In the genomic region with DNA sequence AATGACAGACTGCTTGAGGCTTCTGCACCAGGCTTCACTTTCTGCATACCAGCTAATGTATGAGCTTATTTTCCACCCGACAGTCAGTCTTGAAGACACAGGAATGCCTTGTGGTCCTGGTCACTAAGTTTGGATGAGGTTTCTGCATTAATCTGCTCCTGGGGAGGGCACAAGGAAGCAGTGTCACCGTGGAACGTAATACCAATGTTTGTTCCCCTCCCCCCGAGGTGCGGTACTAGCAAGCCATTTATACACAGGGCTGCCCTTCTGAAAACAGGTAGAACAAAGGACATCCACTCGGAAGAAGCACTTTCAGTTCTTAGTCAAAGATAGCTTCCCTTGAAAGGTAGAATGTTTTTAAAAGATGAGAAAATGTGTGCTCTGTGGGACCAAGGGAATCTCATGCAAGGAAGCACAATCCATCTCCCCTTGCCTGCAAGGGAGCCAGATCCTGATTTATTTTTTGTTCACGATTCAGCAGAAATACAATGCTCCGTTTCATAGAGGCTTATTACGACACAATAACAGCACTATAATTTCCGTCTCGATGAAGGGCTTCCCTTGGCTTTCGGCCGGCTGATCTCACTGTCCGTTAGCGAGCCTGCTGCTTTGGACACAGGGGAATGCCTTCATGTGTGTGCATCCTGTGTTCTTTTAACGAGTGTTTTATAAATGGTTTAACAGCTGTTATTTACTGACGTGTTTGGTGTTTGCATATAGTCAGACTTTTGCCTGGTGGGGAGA, we compare ENCODE assay signal across 8 mouse cellular contexts. TPM values are rescaled to one million over a fixed set of nuclear protein-coding genes. Genes with fewer than 3 reads are reported as not detected.
DNase-seq lines count a peak whose midpoint lies in the region; ATAC-seq and TF ChIP-seq lines count a peak whose summit lies in the region.

No protein-coding gene starts in this region.

- no peak overlapping the region for H3K27ac ChIP-seq in midbrain, embryonic 12.5 days (replicated peaks)
- no peak overlapping the region for H3K27ac ChIP-seq in midbrain, embryonic 10.5 days (replicated peaks)
- peak overlapping the region; percentile 81 for H3K27ac ChIP-seq in intestine, postnatal 0 days (ENCODE audit: low read depth, low read length)
- H3K27ac ChIP-seq in limb, embryonic 14.5 days (replicated peaks; ENCODE audit: low read depth, low read length) = no peak overlapping the region
- peak overlapping the region; percentile 65 for H3K27ac ChIP-seq in olfactory bulb, adult 2 months (ENCODE audit: insufficient read depth, low read depth, low read length)

- DNase-seq in midbrain, embryonic 10.5 days (ENCODE audit: low spot score) = no peak
- peak; percentile 65 for DNase-seq in gastrocnemius, adult 18-20 months (ENCODE audit: low spot score)
- DNase-seq in limb, embryonic 14.5 days (ENCODE audit: low spot score) = peak; percentile 80

- no peaks in the 10 kb centered on the region for H3K36me3 ChIP-seq in midbrain, embryonic 12.5 days
- H3K36me3 ChIP-seq in midbrain, embryonic 10.5 days = no peaks in the 10 kb centered on the region
- H3K36me3 ChIP-seq in intestine, postnatal 0 days (ENCODE audit: control insufficient read depth, insufficient read depth) = no peaks in the 10 kb centered on the region
- H3K36me3 ChIP-seq in limb, embryonic 14.5 days (ENCODE audit: control insufficient read depth, insufficient read depth, low read length) = no peaks in the 10 kb centered on the region

- H3K9ac ChIP-seq in midbrain, embryonic 12.5 days (replicated peaks) = no peak overlapping the region
- peak overlapping the region; percentile 5; the same call in 1 of the 2 replicates for H3K9ac ChIP-seq in intestine, postnatal 0 days (ENCODE audit: low read depth, low read length)
- H3K9ac ChIP-seq in limb, embryonic 14.5 days (ENCODE audit: low read depth, low read length, severe bottlenecking) = peak overlapping the region; percentile 25; the same call in 1 of the 2 replicates

- no peak for TF ChIP-seq CTCF in intestine, postnatal 0 days (IDR thresholded peaks at IDR 0.05; ENCODE audit: low read depth)
- TF ChIP-seq CTCF in olfactory bulb, adult 2 months (IDR thresholded peaks at IDR 0.05; ENCODE audit: insufficient read depth, low read depth, low read length) = no peak

- H3K27me3 ChIP-seq in midbrain, embryonic 12.5 days = no peaks in the 10 kb centered on the region
- no peaks in the 10 kb centered on the region for H3K27me3 ChIP-seq in midbrain, embryonic 10.5 days (ENCODE audit: low read depth, poor library complexity, severe bottlenecking)
- H3K27me3 ChIP-seq in intestine, postnatal 0 days (replicated peaks; ENCODE audit: control insufficient read depth, insufficient read depth, low read length) = no peaks in the 10 kb centered on the region
- no peaks in the 10 kb centered on the region for H3K27me3 ChIP-seq in limb, embryonic 14.5 days (ENCODE audit: control insufficient read depth, insufficient read depth, low read length)

- H3K9me3 ChIP-seq in midbrain, embryonic 12.5 days = no peaks in the 10 kb centered on the region
- H3K9me3 ChIP-seq in midbrain, embryonic 10.5 days (replicated peaks) = no peaks in the 10 kb centered on the region
- H3K9me3 ChIP-seq in intestine, postnatal 0 days (ENCODE audit: control insufficient read depth) = no peaks in the 10 kb centered on the region
- H3K9me3 ChIP-seq in limb, embryonic 14.5 days (ENCODE audit: control insufficient read depth, low read length) = no peaks in the 10 kb centered on the region

- H3K4me1 ChIP-seq in midbrain, embryonic 12.5 days = peaks cover 8% of the 10 kb centered on the region; the same call in 1 of the 2 replicates
- peaks cover 7% of the 10 kb centered on the region for H3K4me1 ChIP-seq in midbrain, embryonic 10.5 days
- 0 out of 2 replicates have a peak, but pooled peaks cover under 1% of the 10 kb centered on the region for H3K4me1 ChIP-seq in intestine, postnatal 0 days (replicated peaks; ENCODE audit: control insufficient read depth, insufficient read depth, low read length)
- peaks cover 6% of the 10 kb centered on the region for H3K4me1 ChIP-seq in limb, embryonic 14.5 days (ENCODE audit: control insufficient read depth, insufficient read depth, low read length)
- no peaks in the 10 kb centered on the region; the same call in 1 of the 2 replicates for H3K4me1 ChIP-seq in olfactory bulb, adult 2 months (ENCODE audit: control insufficient read depth, insufficient read depth, low read length)

- 0 out of 2 replicates have a peak overlapping the region, but pooled peaks have one; percentile 7 for H3K4me2 ChIP-seq in midbrain, embryonic 12.5 days (replicated peaks)
- H3K4me2 ChIP-seq in intestine, postnatal 0 days (replicated peaks; ENCODE audit: low read depth) = peak overlapping the region; percentile 60
- H3K4me2 ChIP-seq in limb, embryonic 14.5 days (replicated peaks; ENCODE audit: low read depth, low read length, severe bottlenecking) = peak overlapping the region; percentile 30

- no peak for TF ChIP-seq POLR2A in limb, embryonic 14.5 days (IDR thresholded peaks at IDR 0.05; ENCODE audit: borderline replicate concordance, extremely low read depth, insufficient read depth, insufficient read length)
- TF ChIP-seq POLR2A in olfactory bulb, adult 2 months (IDR thresholded peaks at IDR 0.05; ENCODE audit: insufficient read depth, low read depth, low read length) = no peak

- 62% methylated on average over 17 of the region's 17 CpGs for WGBS in midbrain, embryonic 12.5 days
- 79% methylated on average over 17 of the region's 17 CpGs for WGBS in midbrain, embryonic 10.5 days
- 17% methylated on average over 17 of the region's 17 CpGs for WGBS in intestine, postnatal 0 days
- 24% methylated on average over 17 of the region's 17 CpGs for WGBS in limb, embryonic 14.5 days
- 10% methylated on average over 17 of the region's 17 CpGs for WGBS in olfactory bulb, adult 2 months

- ATAC-seq in midbrain, embryonic 12.5 days (ENCODE audit: low FRiP score, low read depth) = no peak
- ATAC-seq in intestine, postnatal 0 days = peak; percentile 59
- ATAC-seq in limb, embryonic 14.5 days (ENCODE audit: low FRiP score, low read depth) = peak; percentile 53; the same call in 1 of the 2 replicates
- ATAC-seq in activated CD4-positive, CD25-positive, alpha-beta regulatory T cell, adult 4 months = no peak
- ATAC-seq in CD4-positive, CD25-positive, alpha-beta regulatory T cell, adult 4 months = no peak

- no peak overlapping the region for H3K4me3 ChIP-seq in midbrain, embryonic 12.5 days
- H3K4me3 ChIP-seq in midbrain, embryonic 10.5 days = no peak overlapping the region
- peak overlapping the region; percentile 21 for H3K4me3 ChIP-seq in intestine, postnatal 0 days (ENCODE audit: low read depth, low read length)
- 0 out of 2 replicates have a peak overlapping the region, but pooled peaks have one; percentile 1 for H3K4me3 ChIP-seq in limb, embryonic 14.5 days (replicated peaks; ENCODE audit: low read length)
- H3K4me3 ChIP-seq in olfactory bulb, adult 2 months (ENCODE audit: insufficient read depth, low read depth, low read length) = peak overlapping the region; percentile 23; the same call in 1 of the 2 replicates

RNA-seq across cellular contexts. Expression of gene Cd28, which starts 48.6 kb away (rescaled TPM):
- polyA plus RNA-seq in midbrain, embryonic 12.5 days (2016; fragmentation: Nextera tagmentation; extraction: Ambion mirVana) = 0.13 and 0.20 TPM in 2 replicates
- 0.06 and 0.20 TPM in 2 replicates for polyA plus RNA-seq in midbrain, embryonic 10.5 days (2016; fragmentation: Nextera tagmentation; extraction: Ambion mirVana)
- total RNA-seq in gastrocnemius, adult 18-20 months (2021) = 1 to 10 TPM; 2.2 to 2.9 TPM
- polyA plus RNA-seq in intestine, postnatal 0 days (2015; fragmentation: Nextera tagmentation; extraction: Ambion mirVana) = 0.13 and 0.14 TPM in 2 replicates
- 0.24 and 0.45 TPM in 2 replicates for polyA plus RNA-seq in limb, embryonic 14.5 days (2012; rRNA removed)
- 0.25 and 0.57 TPM in 2 replicates for polyA plus RNA-seq in limb, embryonic 14.5 days (2014; fragmentation: Nextera tagmentation; extraction: Ambion mirVana)
- not detected in 2 replicates for polyA plus RNA-seq in olfactory bulb, adult 2 months (2012; ENCODE audit: insufficient read depth, insufficient read length, low replicate concordance, missing spikeins)
- 100 to 1,000 TPM; 257 to 298 TPM for polyA plus RNA-seq in activated CD4-positive, CD25-positive, alpha-beta regulatory T cell, adult 4 months (2017; shearing (Covaris generic))
- polyA plus RNA-seq in CD4-positive, CD25-positive, alpha-beta regulatory T cell, adult 4 months (2017; shearing (Covaris generic)) = 100 to 1,000 TPM; 276 to 286 TPM

Comparison
In these comparisons a context has a peak if more than half of its experiments do, and no peak if none do; other contexts are left out.
1. ATAC-seq: peak in intestine, postnatal 0 days (single experiment) and limb, embryonic 14.5 days (single experiment); none in midbrain, embryonic 12.5 days (single experiment), activated CD4-positive, CD25-positive, alpha-beta regulatory T cell, adult 4 months (single experiment) and CD4-positive, CD25-positive, alpha-beta regulatory T cell, adult 4 months (single experiment).
2. H3K27ac ChIP-seq: peak in intestine, postnatal 0 days (single experiment) and olfactory bulb, adult 2 months (single experiment); none in midbrain, embryonic 12.5 days (single experiment), midbrain, embryonic 10.5 days (single experiment) and limb, embryonic 14.5 days (single experiment).
3. H3K4me2 ChIP-seq: peak in every context shown above with its lines; median percentile 60 in intestine, postnatal 0 days; 30 in limb, embryonic 14.5 days; 7 in midbrain, embryonic 12.5 days.
4. H3K4me3 ChIP-seq: peak in intestine, postnatal 0 days (single experiment), limb, embryonic 14.5 days (single experiment) and olfactory bulb, adult 2 months (single experiment); none in midbrain, embryonic 12.5 days (single experiment) and midbrain, embryonic 10.5 days (single experiment).
5. RNA of gene Cd28, which starts 48.6 kb away (polyA plus RNA-seq): 257 to 298 TPM in activated CD4-positive, CD25-positive, alpha-beta regulatory T cell, adult 4 months, 276 to 286 TPM in CD4-positive, CD25-positive, alpha-beta regulatory T cell, adult 4 months and not detected in olfactory bulb, adult 2 months; 0.24 to 0.57 TPM in limb, embryonic 14.5 days, 0.13 to 0.20 TPM in midbrain, embryonic 12.5 days, 0.06 to 0.20 TPM in midbrain, embryonic 10.5 days and 0.13 to 0.14 TPM in intestine, postnatal 0 days; every median in the first group is over 10 times any median in the second.